Mouse (Mus musculus) embryo, embryonic 11 days (tissue): ENCODE measurements around the gene Ntan1.

Experiments used
- DNase-seq: peaks from one replicate; pipeline ENCODE4 v3.0.0-alpha.2; 2015

Ntan1 gene

GRCm38 (mm10) chr16:13834382-13834781, 15.7 kb downstream of the Ntan1 start:
- no peak for DNase-seq

GRCm38 (mm10) chr16:13840056-13840455, 21.4 kb downstream of the Ntan1 start:
- DNase-seq: no peak

GRCm38 (mm10) chr16:13840956-13841355, 22.3 kb downstream of the Ntan1 start:
- no peak for DNase-seq

GRCm38 (mm10) chr16:13845031-13845430, 26.4 kb downstream of the Ntan1 start:
- DNase-seq: no peak

- DNase-seq: no peak
Observed at GRCm38 (mm10) chr16:13846675-13847074, 28.0 kb downstream of the Ntan1 start.

- DNase-seq: no peak
Observed at GRCm38 (mm10) chr16:13848310-13848709, 29.7 kb downstream of the Ntan1 start.

GRCm38 (mm10) chr16:13851446-13851845, 32.8 kb downstream of the Ntan1 start:
- no peak for DNase-seq

- DNase-seq: no peak
Observed at GRCm38 (mm10) chr16:13853886-13854285, 35.2 kb downstream of the Ntan1 start.

- no peak for DNase-seq
Observed at GRCm38 (mm10) chr16:13866076-13866475, 47.4 kb downstream of the Ntan1 start.

- DNase-seq: no peak
Observed at GRCm38 (mm10) chr16:13866616-13867015, 48.0 kb downstream of the Ntan1 start.

- peak; percentile 58 for DNase-seq
Observed at GRCm38 (mm10) chr16:13867406-13867805, 48.8 kb downstream of the Ntan1 start.

- peak; percentile 57 for DNase-seq
Observed at GRCm38 (mm10) chr16:13867910-13868514, 49.4 kb downstream of the Ntan1 start.

GRCm38 (mm10) chr16:13875483-13875882, 56.8 kb downstream of the Ntan1 start:
- no peak for DNase-seq

- no peak for DNase-seq
Observed at GRCm38 (mm10) chr16:13883094-13883774, 64.6 kb downstream of the Ntan1 start.
